Mouse (Mus musculus): ENCODE results near the gene Entpd6. TPM values are rescaled to one million over a fixed set of nuclear protein-coding genes. Genes with fewer than 3 reads are reported as not detected.

The Entpd6 gene
- polyA plus RNA-seq, 1 experiment from 2014 or later: 71.5 TPM

Other genes starting within 250 kb of the Entpd6 start
- gene Cst7, start 178.6 kb upstream of the Entpd6 start, polyA plus RNA-seq (2015; fragmentation: Nextera tagmentation; extraction: Ambion mirVana): 0.23 and 0.28 TPM in 2 replicates
- gene Apmap, start 140.5 kb upstream of the Entpd6 start, polyA plus RNA-seq (2015; fragmentation: Nextera tagmentation; extraction: Ambion mirVana): 39.5 and 42.1 TPM in 2 replicates
- 16.7 and 20.9 TPM in 2 replicates for gene Acss1, start 80.5 kb upstream of the Entpd6 start, polyA plus RNA-seq (2015; fragmentation: Nextera tagmentation; extraction: Ambion mirVana)
- gene Vsx1, start 59.7 kb upstream of the Entpd6 start, polyA plus RNA-seq (2015; fragmentation: Nextera tagmentation; extraction: Ambion mirVana): 0.04 and 0.06 TPM in 2 replicates
- gene Pygb, start 37.7 kb downstream of the Entpd6 start, polyA plus RNA-seq (2015; fragmentation: Nextera tagmentation; extraction: Ambion mirVana): 111 and 116 TPM in 2 replicates
- 120 and 127 TPM in 2 replicates for gene Abhd12, start 155.7 kb downstream of the Entpd6 start, polyA plus RNA-seq (2015; fragmentation: Nextera tagmentation; extraction: Ambion mirVana)
- 15.0 TPM in 2 replicates for gene Gins1, start 156.4 kb downstream of the Entpd6 start, polyA plus RNA-seq (2015; fragmentation: Nextera tagmentation; extraction: Ambion mirVana)

Measured in midbrain, embryonic 15.5 days (tissue).